Mouse (Mus musculus) CD4-positive helper T cell, adult 2 months (primary cell): ENCODE measurements around the gene Foxl1.
A peak's percentile ranks its signal among the peaks of the same experiment; 100 is the strongest.

Experiments
- DNase-seq: peaks from one replicate; pipeline ENCODE4 v3.0.0-alpha.2; 2012; ENCODE audit warnings: low read depth, missing footprints, low spot score

Foxl1 gene

DNA sequence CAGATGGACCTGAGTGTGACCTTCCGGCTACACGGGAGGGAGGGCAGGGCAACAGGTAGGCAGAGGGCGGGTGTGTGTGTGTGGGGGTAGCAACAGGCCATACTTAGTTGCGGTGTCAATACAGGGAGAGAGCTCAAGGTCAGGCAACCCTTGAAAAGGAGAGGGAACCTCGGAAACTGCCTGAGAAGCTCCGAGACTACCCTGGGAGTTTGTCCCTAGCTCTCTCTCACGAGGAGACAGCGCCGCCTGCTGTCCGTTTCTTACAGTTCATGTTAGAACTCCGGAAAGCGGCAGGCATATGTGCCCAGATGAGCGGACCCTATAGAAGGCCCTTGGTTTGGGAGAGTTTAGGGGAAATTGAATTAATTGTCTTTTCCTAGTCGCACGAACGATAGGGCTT, 35.1 kb upstream of the Foxl1 start:
- DNase-seq, result peak; percentile 58

DNA sequence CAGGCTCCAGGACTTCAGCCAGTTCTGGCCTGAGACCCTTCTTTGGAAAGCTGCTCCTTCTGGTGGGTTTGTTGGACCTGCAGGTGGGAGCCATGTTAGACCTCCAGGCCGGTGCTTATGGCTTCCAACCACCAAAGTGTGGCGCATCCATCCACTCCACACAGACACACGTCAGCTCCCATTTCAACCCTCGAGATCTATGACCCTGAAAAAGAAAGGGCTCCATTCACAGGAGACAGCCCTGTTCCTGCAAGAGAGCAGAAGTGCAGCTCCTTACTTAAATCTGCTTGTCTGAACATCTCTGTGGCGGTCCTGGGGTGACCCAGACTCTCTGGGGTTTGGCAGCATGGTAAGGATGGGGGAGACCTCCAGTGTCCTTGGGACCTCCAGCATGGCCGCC, 34.2 kb upstream of the Foxl1 start:
- DNase-seq, result no peak

DNA sequence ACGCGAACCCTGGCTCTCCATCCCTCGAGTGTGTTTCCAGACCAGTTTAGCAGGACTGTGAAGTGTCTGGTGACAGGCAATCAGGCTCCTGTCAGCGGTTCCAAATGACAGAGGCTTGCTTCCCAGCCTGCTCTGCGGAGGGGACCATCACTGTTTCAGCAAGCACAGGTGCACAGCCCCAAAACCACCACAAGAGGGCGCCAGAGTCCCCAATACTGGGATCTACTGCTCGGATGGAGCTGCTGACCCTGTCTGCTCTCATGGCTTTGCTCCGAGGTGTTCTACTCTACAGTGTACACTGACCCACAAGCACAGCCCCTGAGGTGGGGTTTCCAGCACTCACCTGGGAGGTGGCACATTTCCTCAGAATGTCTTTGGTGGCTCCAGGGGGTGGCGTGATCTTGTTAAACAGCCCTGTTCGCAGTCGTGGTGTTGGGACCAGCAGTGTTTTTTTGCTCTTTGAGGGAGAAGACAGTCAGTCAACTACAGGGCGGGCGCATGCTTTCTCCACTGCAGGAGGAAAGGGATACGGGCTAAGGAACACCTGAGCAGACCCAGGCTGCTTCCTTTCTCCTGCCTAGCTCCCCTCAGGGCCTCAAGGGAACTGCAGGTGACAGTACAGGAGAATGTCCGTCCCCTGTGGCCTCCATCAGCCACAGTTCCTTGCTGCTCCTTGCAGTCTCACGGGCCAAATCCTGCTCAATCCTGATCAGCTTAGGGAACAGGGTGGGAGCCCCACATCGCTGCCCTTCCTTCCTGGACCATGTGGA, 23.5 kb upstream of the Foxl1 start:
- DNase-seq, result peak; percentile 65

DNA sequence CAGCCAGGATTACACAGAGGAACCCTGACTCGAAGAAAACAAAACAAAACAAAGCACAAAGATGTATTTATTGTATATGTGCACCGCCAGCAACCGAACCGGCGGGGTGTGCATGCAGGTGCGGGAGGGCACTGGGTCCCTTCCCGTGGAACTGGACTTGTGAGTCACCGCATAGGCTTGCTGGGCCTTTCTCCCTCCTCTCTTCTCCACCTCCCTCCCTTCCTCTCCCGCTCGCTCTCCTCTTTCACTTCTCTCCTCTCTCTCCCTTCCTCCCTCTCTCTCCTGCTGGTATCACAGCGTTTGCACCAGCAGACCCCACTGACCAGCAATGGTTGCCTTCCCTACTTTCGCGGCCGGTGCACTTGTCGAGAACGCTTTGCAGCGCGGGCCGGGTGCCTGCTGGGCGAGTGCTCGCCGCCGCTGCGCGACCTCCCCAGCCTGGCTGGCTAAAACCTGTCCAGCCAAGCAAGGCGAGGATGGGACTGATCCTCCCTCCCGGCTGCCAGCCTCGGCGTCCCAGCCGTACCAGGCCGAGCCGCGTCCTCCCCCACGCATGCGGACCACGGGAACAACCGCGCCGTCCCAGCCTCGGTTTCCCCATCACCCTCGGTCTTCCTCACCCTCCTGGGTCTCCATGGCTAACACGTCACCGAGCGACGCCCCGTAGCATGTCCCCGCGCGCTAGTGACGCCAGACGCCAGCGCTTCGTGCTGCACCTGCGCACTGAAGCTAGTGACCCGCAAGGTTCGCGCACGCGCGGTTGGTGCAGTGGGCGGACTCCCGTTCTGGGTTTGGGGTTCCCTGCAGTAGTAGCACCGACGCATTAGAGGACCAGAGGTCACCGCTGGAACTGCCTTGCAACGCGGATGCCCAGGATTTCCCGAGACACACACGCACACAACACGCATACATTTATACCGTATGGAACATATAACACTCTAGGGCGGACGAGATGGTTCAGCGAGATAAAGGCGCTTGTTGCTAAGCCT, 19.8 kb upstream of the Foxl1 start, which contains the start of gene Mthfsd:
TSS of gene Mthfsd (minus strand) at position 725 of the 989 bp plus-strand sequence.
- DNase-seq, result peak; percentile 98

DNA sequence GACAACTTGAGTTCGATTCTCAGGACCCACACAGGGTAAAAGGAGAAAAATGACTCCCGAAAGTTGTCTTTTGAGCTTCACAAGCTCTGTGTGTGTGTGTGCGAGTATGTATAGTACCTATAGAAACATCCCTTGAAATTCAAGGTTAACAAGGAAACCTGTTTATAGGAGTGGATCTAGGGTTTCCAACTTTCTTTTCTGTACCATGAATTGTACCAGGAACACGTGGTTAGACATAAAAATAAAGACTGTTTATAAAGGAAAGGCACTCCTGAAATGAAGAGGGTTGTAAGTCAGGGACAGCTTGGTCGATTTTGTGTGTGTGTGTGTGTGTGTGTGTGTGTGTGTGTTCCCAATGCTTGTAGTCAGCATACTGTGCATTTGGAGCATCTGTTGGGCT, 19.1 kb upstream of the Foxl1 start:
- DNase-seq, result no peak

DNA sequence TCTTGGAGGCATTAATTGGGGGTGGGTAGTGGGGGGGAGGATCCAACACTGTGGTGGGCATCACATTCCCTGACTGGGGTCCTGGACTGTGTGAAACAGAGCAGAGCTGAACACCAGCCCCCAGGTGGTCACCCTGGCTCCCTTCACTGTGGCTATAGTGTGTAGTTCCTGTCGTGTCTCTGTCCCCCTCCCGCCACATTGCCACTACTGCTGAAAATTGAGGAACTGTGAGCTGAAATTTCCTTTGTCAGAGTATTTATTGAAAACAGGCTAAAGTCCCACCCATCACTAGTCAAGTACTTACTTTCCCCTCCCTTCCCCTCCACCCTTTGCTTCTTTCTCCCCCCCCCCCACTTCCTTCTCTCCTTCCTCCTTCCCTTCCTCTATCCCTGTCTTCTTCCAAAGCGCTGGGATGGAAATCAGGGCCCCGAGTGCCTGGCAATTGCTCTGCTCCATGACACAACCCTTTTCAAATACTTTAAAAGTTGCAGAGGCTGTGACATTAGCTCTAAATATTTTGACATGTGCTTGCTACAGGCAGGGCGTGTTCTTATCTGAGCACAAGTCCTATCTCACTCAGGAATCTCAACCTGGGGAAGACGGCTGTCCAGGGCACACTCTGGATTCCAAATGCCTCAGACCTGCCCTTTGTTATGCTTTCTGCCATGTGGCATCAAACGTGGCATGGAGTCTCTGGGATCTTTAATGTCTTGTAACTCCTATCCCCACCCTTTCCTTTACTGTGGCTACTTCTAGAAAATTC, 16.4 kb upstream of the Foxl1 start:
- no peak for DNase-seq

DNA sequence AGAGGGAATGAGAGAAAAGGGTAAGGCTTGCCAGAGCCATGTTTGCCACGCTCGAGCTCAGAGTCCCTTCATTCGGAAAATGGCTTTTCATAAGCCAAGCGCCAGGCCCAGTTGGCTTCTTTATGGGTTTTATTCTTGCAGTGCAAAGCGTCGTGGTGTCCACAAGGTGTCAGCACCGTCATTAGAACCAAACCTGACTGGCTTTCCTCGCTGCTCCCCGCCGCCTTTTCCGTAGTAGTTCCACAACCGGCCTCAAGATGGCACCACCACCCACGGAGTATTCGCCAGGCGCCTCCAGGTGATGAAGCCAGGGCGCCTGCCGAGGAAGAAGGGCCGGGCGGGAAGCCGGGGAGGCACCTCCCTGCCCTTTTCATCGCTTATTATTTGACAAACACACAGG, 14.5 kb upstream of the Foxl1 start:
- peak; percentile 92 for DNase-seq

DNA sequence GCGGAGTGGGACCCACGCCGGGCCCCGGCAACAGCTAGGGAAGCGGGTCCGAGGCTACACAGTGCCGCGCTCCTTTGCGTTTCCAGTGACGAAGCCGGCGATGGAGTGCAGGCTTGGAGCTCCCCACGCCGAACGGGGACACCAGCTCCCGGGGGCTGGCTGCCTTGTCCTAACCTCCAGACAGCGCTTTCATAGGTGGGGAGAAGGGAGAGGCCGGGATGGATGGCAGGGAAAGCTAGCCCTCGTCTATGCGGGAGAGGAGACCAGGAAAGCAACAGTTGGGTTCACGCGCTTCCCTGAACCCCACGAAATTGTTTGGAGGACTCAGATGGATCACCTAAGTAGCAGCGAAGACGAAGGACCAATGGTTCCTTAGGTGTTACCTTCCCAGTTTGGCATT, 12.6 kb upstream of the Foxl1 start:
- DNase-seq, result no peak

DNA sequence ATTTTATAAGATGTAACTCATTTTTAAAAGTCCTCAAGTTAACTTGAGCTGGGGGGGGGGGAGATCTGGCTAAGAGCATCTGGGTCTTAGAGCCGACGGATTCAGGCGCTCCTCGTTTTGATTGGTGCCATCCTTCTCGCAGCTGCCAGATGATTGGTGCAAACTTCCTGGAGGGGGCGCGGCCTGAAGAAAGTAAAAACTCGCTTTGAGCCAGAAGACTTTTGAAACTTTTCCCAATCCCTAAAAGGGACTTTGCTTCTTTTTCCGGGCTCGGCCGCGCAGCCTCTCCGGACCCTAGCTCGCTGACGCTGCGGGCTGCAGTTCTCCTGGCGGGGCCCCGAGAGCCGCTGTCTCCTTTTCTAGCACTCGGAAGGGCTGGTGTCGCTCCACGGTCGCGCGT, 11.8 kb upstream of the Foxl1 start, which contains the start of gene Foxc2:
TSS of gene Foxc2 (plus strand) at position 224 of the 400 bp plus-strand sequence.
- peak; percentile 85 for DNase-seq

DNA sequence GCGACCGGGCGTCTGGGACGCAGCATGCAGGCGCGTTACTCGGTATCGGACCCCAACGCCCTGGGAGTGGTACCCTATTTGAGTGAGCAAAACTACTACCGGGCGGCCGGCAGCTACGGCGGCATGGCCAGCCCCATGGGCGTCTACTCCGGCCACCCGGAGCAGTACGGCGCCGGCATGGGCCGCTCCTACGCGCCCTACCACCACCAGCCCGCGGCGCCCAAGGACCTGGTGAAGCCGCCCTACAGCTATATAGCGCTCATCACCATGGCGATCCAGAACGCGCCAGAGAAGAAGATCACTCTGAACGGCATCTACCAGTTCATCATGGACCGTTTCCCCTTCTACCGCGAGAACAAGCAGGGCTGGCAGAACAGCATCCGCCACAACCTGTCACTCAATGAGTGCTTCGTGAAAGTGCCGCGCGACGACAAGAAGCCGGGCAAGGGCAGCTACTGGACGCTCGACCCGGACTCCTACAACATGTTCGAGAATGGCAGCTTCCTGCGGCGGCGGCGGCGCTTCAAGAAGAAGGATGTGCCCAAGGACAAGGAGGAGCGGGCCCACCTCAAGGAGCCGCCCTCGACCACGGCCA, 11.1 kb upstream of the Foxl1 start:
- peak; percentile 32 for DNase-seq

DNA sequence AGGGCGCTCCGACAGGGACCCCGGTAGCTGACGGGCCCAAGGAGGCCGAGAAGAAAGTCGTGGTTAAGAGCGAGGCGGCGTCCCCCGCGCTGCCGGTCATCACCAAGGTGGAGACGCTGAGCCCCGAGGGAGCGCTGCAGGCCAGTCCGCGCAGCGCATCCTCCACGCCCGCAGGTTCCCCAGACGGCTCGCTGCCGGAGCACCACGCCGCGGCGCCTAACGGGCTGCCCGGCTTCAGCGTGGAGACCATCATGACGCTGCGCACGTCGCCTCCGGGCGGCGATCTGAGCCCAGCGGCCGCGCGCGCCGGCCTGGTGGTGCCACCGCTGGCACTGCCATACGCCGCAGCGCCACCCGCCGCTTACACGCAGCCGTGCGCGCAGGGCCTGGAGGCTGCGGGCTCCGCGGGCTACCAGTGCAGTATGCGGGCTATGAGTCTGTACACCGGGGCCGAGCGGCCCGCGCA, 10.5 kb upstream of the Foxl1 start:
- DNase-seq, result peak; percentile 28

DNA sequence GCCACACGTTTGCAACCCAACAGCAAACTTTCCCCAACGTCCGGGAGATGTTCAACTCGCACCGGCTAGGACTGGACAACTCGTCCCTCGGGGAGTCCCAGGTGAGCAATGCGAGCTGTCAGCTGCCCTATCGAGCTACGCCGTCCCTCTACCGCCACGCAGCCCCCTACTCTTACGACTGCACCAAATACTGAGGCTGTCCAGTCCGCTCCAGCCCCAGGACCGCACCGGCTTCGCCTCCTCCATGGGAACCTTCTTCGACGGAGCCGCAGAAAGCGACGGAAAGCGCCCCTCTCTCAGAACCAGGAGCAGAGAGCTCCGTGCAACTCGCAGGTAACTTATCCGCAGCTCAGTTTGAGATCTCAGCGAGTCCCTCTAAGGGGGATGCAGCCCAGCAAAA, 9.8 kb upstream of the Foxl1 start:
- no peak for DNase-seq

DNA sequence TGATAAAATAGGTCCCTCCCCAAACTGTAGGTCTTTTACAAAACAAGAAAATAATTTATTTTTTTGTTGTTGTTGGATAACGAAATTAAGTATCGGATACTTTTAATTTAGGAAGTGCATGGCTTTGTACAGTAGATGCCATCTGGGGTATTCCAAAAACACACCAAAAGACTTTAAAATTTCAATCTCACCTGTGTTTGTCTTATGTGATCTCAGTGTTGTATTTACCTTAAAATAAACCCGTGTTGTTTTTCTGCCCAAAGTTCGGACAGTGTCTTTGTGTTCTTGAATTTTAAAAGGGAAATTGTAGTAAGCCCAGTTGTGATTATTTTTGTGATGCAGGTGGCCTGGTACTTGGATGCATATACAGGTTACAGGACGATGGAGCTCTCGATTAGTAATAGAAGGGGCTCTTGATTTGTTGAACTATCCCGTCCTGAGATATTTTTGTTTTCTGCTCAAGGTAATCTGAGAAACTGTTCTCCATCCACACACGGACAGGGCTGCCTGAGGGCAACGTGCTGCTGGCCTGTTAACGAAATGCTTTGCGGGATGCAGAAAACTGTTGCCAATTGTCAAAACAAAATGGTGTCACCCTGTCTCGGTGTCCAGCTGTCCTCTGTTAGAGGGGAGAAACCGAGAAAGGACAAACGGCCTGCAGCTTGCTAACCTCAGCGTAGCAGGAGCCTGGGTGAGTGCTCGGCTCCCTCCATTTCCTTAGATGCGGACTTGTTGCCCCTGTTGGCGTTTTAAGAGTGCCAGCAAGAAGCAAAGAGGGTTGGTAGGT, 8.9 kb upstream of the Foxl1 start:
- DNase-seq, result no peak

DNA sequence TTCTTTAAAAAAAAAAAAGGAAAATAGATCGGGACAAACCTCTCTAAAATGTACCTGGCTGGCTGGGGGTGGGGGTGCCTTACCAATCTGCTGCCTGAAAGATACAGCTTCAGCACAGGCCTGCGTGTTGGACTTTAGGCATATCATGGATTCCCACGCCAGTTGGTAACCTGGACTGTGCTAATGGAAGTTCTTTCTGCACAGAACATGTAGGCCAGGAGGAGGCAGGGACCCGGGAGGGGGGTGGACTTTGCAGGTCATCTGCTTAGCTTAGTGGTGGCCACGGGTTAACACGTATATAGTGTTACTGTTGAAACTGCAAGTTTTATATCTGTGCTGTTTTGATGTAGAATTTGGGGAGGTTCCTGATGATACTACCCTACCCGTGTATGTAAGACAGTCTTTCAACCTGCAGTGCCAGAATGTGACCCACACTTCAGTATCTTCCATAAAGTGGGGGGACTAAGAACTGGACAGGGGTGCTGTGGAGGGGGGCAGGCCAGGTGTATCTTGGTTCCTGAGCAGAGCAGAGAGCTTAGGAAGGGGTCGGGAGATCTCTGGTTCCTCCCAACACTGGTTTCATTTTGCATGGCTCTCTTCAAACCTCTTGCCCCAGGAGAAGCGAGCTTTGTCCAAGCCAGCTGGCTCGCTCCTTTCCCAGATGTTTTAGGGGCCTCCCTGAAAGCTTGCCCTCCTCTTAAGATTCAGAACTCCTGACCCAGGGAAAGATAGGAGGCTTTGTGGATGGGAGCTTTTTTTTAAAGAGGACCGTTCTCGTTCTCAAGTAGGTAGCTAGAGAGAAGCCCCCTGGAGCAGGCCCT, 7.9 kb upstream of the Foxl1 start:
- no peak for DNase-seq

DNA sequence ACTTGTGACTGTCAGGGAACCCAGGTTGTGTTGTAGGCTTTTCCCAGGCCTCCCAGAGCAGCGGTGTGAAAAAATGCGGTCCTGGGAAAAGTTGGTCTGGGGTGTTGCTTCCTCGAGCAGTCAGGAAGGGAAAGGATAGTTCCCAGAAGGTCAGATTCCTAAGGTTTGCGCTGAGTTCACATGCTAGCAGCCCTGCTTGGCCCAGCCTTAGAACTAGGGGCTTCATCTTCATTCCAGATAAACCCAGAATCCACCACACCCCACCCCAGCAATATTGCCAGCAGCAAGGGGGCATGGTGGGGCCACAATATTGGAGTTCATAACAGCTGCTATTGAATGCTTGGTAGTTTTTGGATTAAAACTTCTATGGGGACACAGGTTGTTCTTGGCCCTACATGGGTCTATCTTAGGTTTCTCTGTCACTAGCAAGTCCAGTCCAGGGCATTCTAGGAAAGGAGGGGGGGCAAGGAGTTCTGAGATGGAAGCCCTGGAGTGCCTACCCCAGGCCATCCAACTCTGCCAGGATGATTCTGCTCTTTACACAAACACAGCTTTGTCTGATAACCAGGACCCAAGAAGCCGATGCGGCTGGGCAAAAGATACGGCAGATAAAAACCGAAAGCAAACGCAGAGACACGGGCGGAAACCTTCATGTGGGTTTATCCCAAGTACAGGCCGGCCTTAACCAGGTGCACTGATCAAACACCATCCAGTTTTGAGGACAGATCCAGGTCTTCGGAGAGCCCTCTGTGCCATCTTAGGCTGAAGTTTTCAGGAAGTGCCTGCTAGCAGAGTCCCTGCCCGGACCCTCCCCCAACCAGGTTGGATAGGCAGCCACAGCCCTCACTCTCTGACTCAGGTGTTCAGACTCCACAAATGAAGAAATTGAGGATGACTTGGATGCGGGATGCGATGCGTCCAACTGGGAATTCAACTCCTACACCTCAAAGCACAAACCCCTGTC, 7.0 kb upstream of the Foxl1 start:
- no peak for DNase-seq

DNA sequence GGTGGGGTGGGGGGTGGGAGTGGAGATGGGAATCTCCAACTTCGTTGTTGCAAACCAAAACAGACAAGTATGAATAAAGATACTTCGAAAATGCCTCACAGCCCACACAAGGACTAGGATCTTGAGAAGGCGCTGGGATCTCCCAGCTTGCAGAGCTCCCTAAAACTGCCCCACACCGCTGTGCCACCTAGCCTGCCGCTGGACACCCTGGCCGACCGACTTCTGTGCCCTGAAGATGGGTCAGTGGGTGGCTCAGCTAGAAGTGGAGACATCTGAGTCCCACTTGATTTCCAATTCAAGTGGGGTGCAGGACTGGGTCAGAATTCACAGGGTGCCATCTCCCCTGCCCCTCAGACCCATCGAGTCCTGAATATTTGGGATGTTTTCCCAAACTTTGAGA, 6.0 kb upstream of the Foxl1 start:
- DNase-seq, result no peak

DNA sequence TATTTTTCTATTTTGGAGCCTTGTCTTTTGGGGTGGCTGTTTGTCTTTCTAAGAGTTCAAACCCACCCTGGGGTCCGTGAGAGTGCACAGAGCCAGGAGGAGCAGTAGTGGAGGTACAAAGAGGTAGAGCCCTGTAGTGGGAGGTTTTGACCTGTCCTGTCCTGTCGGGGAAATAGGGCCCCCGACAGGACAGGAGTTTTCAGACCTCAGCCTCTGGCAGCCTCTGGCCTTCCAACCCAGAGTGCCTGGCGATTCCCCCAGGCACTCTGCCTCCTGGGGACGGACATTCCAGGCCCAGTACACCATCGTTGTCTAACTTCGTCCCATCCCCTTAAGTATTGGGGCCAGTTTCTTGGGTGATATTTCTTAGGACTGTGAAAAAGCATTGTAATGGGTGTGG, 5.4 kb upstream of the Foxl1 start:
- DNase-seq, result no peak

DNA sequence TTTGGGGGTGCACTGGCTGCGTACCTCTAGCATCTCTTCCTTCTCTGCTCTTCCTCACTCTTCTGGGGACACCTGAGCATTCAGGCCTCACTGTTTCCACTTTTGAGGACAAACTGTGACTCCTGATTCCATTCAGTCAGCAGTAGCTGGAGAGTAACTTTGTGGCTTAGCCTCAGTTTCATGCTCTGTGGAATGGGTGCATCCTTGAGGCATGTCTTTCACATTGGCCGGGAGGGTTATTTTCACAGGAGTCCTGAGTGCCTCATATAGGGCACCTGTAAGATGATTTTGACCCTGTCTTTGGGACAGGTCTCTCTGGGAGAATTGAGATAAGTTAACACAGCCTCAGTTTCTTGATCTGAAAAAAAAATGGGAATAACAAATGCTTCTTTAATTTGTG, 4.6 kb upstream of the Foxl1 start:
- DNase-seq, result no peak
